Mouse (Mus musculus) retina, postnatal 7 days (tissue): Measurements from ENCODE around the gene Olfr317.
"Not testable (repeated sequence)": the region's sequence is repeated elsewhere in the genome, so short reads cannot be mapped to it uniquely, and the experiment has no call there.

Experiments
- DNase-seq: peaks from one replicate; pipeline ENCODE4 v3.0.0-alpha.2; 2012; ENCODE audit warnings: low read depth, low spot score

The Olfr317 gene

DNA sequence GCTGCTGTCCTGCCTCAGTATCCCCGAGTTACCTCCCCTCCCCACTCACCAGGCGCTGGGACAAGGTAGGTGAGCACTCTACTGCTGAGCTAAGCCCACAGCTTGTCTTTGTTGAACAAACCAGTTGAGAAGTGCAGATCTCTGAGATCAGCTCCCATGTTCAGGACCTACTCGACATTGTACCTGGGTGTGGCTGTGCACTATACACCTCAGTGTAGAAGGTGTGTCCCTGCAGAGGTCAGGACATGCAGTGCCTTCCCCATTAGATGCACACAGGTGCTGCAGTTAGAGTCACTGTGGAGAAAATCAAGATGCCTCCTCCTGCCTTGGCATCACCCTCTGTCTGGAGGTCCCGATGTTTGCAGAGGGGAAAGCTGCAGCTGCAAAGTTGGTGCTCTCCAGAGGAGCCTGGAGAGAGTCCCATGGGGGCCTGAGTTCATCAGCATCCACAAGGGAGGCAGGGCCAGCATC is at the start of gene Olfr317:
Olfr317 (minus strand) TSS at position 421 of the 471 bp plus-strand sequence.
- no peak for DNase-seq

DNA sequence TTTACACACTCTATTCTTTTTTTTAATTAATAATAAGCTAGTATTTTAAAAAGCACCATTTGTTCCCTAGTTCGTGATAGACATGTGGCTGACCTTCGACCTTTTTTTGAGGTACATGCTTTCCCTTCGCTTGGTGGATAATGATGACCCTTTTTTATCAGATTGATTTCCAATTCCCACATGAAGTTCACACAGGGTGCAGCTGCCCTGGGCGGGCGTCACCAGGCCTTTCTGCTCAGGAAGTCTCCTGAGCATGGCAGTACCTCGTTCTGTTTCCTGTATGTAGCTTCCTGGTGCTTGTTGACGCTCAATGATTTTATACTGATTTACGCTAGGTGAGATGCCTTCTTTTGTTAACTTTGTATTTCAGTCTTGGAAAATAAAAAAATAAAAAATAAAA is 49.3 kb upstream of the Olfr317 start:
- no peak for DNase-seq

DNA sequence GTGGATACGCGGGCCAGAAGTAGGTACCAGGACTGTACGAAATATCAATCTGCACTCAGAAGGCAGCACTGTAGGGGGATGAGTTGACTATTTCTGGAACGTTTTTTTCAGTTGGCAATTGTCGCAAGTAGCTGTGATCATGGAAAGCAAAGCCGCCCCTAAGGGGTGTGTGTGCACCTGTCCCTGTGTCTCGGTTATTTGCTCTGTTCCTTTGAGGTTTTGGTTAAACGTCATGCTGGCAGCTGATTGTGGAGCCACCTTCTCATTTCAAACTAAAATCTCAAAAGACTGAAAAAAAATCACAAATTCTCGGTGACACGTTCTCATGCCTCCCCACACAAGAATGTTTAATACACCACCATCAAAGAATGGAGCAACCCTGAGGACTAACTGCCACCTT is 48.6 kb upstream of the Olfr317 start:
- DNase-seq: no peak

DNA sequence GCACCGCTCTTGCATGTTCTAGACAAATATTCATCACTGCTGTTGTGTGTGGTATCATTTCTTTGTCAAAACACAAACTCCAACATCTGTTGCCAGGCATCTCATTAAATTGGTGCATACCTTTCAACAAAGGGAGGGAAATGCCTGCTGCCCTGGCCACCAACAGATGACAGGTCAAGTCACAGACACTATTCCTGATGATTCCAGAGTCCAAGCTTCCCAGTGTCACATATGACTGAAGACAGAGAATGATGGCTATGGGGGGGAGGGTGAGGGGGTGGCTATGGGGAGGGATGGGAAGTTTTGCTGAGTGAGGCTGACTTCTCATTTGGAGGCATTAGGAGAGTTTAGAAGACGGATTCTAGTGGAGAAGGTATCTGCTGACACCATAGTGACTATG is 45.2 kb upstream of the Olfr317 start:
- no peak for DNase-seq

DNA sequence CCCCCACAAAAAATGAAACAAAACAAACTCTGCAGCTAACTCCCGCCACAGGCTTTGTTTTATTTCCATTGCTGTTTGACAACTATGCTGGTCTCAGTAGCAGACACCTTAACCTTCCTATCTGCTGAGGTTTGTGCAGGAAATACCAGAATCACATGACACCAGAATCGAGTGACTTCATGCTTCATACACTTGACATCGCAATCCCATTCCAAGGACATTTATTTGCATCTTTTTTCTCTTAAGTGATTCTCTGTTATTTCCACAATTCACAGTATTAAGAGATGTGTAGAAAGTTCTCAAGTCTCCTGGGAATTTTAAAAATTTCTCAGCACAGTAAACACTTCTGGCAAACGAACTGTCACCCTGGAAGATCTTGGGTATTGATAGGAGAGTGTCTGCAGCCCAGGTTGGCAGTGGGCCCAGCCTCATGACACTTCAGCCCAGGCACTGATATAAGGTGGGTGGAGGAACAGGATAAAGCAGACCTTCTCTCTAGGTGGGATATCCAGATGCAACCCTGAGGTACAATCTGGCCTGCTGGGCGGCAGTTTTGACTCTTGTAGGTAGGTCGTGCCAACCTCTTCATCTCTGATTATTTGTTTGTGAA is 43.6 kb upstream of the Olfr317 start, which contains the start of gene Olfr314:
Olfr314 (plus strand) TSS at position 473 of the 610 bp plus-strand sequence.
- DNase-seq: no peak

DNA sequence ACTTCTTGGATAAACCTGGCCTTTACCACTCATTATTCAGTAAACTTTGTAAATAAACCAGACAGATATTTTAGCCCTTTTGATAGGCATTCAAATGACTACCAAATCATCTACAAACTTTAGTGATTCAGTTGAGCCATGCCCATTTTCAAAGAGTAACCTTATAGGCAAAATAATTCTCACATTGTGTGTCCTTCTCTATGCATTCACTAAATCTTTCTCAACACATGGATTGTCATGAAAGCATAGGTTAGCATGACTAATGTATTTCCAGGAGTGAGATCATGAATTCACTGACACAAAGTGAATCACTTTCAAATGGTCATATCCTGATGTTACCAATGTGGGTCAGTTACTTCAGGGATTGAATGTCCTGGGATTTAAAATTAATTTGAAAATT is 33.9 kb upstream of the Olfr317 start, which contains the start of gene Olfr315:
Olfr315 (plus strand) TSS at position 301 of the 400 bp plus-strand sequence.
- no peak for DNase-seq

DNA sequence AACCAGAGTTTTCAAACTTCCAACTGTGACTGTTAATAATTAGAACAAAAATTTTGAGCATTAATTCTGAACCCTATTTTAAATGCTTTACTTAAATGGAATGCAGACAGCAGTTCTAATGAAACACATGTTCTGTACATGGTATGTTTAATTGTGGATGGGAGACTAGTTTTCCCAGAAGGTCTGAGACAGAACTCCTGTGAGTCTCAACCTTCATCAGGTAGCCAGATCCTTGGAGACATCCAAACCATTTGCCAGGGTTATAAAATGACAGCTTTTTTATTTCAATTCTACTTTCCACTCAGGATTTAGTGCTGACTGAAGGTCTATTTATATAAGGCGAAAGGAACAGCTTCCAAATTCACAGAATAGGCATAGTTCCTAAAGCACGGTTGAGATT is 13.4 kb upstream of the Olfr317 start, which contains the start of gene Olfr316:
Olfr316 (plus strand) TSS at position 301 of the 400 bp plus-strand sequence.
- no peak for DNase-seq

DNA sequence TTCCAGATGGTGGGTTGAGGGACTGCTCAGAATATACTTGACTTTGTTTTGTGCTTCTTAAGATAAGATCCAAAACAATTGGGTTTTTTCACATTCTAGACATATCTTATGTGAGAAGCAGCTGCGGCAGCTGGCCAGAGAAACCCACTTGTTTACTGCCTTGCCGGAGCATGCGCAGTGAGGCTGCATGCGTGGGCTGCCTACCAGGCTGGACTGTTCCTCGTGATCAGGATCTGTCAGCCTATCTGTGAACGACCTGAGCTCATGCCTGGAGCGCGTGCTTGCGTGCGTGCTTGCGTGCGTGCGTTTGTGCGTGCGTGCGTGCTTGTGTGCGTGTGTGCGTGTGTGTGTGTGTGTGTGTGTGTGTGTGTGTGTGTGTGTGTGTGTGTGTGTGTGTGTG is 12.1 kb upstream of the Olfr317 start:
- DNase-seq: not testable (repeated sequence)

DNA sequence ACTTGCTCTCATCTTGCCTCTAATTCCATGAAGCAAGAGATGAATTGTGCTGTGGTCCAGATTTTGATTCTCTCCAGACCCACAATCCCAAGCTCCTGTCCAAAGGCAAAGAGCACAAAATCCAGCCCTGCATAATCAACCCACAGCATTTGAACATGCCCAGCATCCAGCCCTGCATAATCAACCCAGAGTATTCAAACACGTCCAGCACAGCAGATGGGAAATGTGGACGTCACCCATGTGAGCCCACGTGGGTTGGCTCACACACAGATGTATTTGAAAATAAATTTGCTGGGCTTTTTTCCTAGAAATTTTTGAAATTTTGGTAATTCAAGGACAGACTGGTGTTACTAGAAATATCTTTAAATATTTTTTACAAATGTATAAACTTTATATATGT is 5.6 kb downstream of the Olfr317 start:
- DNase-seq: peak; percentile 2

DNA sequence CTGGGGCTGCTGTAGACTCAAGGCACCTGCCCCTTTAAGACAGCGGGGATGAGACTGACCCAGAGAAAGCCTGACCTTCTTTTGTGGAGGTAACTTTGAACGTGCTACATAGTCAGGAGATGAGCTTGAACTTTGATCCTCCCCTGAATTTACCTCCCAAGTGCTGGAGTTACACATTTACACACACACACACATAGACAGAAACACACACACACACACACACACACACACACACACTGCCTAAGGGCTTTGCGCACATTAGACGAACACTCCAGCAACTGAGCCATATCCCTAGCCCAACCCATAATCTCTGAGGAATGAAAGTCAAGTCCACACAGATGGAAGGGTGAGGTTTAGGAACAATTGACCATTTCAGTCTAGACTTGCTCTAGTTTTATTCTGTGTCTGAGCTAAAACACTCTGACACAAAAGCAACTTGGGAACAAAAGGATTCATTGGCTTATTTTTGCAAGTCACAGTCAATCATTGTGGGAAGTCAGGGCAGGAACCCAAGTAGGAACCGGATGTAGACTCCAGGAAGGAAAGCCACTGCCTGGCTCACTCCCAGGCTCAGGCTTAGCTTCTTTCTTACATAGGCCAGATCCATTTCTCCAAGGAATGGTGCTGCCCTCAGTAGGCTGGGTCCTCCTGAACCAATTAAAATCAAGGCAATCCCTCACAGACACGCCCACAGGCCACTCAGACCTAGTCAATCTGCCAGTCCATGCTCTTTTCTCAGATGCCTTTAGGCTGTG is 10.9 kb downstream of the Olfr317 start:
- DNase-seq: not testable (repeated sequence)

DNA sequence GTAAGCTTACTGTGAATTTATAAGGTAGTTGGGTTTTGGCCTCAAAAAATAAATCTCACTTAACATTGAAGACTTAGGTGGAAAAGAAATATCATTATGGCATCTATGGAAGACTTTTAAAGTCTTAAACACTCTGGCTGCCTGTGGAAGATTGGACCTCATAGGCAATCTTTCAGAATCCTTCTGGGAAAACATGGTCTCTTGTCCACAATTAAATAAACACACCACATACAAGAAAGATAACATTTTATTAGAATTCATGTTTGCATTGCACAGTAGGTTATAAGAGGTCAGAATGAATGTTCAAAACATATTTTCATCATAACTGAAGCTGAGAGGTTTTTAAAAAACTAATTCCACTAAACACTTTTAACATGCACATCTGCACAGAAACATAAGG is 15.1 kb downstream of the Olfr317 start, which contains the start of gene Olfr318:
Olfr318 (minus strand) TSS at position 101 of the 400 bp plus-strand sequence.
- no peak for DNase-seq

DNA sequence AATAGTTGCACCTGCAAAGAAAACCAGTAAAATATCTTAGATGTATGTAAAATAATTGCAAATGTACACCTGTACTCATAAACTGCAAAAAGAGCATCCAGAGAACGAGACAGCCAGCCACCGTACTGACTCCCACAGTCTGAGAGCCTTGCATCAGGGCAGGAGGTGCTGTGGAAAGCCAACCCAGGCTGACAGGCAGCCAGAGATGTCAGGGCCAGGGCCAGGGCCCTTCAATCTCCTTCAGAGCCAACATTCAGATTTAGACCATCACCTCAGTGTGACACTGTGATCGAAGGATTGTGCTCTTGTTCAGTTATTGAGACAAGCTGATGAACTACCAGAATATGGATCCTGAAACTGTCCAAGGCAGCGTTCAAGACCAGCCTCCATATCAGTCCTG is 19.3 kb downstream of the Olfr317 start:
- no peak for DNase-seq

DNA sequence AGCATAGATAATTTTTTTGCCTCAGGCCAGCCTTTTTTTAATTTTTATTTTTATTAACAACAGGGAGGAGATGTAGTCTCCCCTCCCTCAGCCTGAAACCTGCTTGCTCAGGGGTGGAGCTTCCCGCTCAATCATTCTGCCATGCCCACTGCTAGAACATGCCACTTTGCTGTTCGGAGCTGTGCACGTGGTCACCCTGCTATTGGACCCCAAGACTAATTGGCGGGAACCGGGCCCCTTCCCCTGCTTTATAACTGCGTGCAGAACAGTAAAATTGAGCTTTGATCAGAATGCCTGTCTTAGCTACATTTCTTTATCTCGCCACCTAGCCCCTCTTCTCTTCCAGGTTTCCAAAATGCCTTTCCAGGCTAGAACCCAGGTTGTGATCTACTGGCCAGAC is 21.3 kb downstream of the Olfr317 start:
- DNase-seq: not testable (repeated sequence)

DNA sequence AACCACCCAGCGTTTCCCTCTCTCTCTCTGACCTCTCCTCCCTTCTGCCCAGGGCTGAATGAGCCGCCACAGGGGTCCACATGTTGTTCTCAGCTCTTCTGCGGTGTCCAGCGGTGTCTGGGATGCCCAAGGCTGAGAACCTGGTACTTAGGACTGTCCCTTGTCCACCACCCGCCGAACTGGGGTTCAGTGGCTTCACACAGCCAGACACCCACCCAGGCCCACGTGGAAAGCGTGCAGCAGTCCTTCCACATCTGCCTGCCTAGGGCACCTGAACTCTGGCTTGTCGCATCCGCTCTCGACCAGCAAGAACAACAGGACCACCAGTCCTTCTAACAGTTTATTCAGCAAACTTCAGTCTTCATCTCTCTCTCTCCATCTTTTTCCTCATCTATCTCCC is 29.9 kb downstream of the Olfr317 start:
- DNase-seq: no peak

DNA sequence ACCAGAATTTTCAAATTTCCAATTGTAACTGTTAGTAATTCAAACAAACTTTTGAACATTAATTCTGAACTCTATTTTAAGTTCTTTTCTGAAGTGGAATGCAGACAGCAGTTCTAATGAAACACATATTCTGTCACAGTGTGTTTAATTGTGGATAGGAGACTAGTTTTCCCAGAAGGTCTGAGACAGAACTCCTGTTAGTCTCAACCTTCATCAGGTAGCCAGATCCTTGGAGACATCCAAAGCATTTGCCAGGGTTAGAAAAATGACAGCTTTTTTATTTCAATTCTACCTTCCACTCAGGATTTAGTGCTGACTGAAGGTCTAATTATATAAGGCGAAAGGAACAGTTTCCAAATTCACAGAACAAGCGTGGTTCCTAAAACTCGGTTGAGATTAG is 40.1 kb downstream of the Olfr317 start, which contains the start of gene Olfr319:
Olfr319 (plus strand) TSS at position 301 of the 400 bp plus-strand sequence.
- no peak for DNase-seq
